In the genomic region with DNA sequence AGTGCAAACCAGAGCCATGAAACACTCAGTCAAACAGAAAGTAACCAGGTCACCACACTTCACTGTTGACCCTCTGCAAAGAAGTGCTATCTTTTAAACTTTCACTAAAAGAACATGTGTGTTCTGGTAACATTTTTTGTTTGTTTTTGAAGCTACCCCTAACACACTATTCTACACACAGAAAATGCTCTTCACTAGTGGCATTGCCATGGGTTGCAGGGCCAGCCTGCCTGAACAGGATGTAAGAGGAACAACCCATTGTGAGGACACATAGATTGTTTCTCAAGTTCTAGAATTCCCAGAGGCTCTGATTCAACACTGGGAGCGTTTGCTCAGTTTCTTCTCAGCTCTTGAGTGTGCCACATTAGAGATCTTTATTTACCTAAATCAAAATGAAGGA, we compare ENCODE assay signal across 24 mouse cellular contexts. TPM values are rescaled to one million over a fixed set of nuclear protein-coding genes. Genes with fewer than 3 reads are reported as not detected.
"Had no signal": no experiment of that assay in that cellular context is flagged by ENCODE, and none has a peak within 500 bp of the region (broad histone marks: within the 10 kb centered on the region; RNA-seq: fewer than 3 reads in every experiment).

A gene (plus strand): TSS at position 301 of the 400 bp plus-strand sequence.

- DNase-seq: retina, postnatal 1 day; right cerebral cortex, adult 18-20 months; right cerebral cortex, postnatal 14 days; right cerebral cortex, postnatal 25 days; right cerebral cortex, postnatal 4 days; spleen, adult 18-20 months; thymus, adult 18-20 months; thymus, adult 2 months; thymus, postnatal 14 days; thymus, postnatal 25 days; thymus, postnatal 36 days; thymus, postnatal 4 days had no signal

- H3K36me3 ChIP-seq: neural tube, embryonic 12.5 days; neural tube, embryonic 13.5 days; neural tube, embryonic 15.5 days; stomach, embryonic 15.5 days had no signal

- H3K27me3 ChIP-seq: neural tube, embryonic 12.5 days; neural tube, embryonic 13.5 days; neural tube, embryonic 15.5 days; stomach, embryonic 15.5 days had no signal

- H3K4me1 ChIP-seq: neural tube, embryonic 12.5 days; neural tube, embryonic 13.5 days; neural tube, embryonic 15.5 days; stomach, embryonic 15.5 days had no signal

- H3K4me3 ChIP-seq: neural tube, embryonic 12.5 days; neural tube, embryonic 13.5 days; neural tube, embryonic 15.5 days; stomach, embryonic 15.5 days had no signal

- H3K27ac ChIP-seq: neural tube, embryonic 12.5 days; neural tube, embryonic 13.5 days; neural tube, embryonic 15.5 days; stomach, embryonic 15.5 days; stomach, postnatal 0 days had no signal

RNA-seq across cellular contexts. Expression of the gene that starts here (rescaled TPM):
- polyA plus RNA-seq: neural tube, embryonic 11.5 days; neural tube, embryonic 12.5 days; neural tube, embryonic 13.5 days; neural tube, embryonic 14.5 days; neural tube, embryonic 15.5 days; small intestine, adult 2 months; spleen, adult 2 months; stomach, embryonic 14.5 days; stomach, embryonic 15.5 days; stomach, embryonic 16.5 days; stomach, postnatal 0 days; thymus, postnatal 0 days had no signal
